Mouse (Mus musculus): ENCODE data around the gene Dcun1d2. TPM values are rescaled to one million over a fixed set of nuclear protein-coding genes. Genes with fewer than 3 reads are reported as not detected.

Dcun1d2 gene
- polyA plus RNA-seq, 1 experiment from 2014 or later: 23.6 TPM

DNA sequence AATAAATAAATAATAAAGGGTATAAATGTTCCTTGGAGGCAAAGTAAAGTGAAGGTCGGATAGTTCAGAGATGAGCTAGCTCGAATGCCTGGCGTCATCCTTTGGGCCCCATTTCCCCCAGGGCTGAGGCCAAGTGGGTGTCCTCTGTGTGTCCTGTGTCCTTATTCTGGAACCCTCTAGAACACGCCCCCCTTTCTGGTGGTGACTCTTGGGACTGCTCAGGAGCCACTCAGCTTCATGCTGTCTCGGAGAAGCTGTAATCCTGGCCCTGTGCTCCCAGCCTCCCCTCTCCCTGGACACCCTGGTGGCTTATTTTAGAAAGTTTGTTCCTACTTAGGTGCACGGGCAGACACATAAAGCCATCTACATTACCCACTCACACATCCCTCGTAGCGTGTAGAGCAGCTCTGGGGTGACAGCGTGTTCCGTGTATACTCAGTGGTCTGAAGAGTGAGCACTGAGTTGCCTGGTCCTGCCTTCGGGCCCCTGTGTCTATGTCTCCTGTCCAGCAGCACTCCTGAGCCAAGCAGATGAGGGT is 43.5 kb downstream of the Dcun1d2 start:
- Histone ChIP-seq H3K36me3 (ENCODE audit: control insufficient read depth, insufficient read depth, low read length) (no peaks in the 10 kb centered on the region), H3K9me3 (ENCODE audit: control insufficient read depth, low read depth, low read length) (no peaks in the 10 kb centered on the region)
- ATAC-seq (ENCODE audit: insufficient number of reproducible peaks, insufficient read depth, low FRiP score, low read depth): no peak

DNA sequence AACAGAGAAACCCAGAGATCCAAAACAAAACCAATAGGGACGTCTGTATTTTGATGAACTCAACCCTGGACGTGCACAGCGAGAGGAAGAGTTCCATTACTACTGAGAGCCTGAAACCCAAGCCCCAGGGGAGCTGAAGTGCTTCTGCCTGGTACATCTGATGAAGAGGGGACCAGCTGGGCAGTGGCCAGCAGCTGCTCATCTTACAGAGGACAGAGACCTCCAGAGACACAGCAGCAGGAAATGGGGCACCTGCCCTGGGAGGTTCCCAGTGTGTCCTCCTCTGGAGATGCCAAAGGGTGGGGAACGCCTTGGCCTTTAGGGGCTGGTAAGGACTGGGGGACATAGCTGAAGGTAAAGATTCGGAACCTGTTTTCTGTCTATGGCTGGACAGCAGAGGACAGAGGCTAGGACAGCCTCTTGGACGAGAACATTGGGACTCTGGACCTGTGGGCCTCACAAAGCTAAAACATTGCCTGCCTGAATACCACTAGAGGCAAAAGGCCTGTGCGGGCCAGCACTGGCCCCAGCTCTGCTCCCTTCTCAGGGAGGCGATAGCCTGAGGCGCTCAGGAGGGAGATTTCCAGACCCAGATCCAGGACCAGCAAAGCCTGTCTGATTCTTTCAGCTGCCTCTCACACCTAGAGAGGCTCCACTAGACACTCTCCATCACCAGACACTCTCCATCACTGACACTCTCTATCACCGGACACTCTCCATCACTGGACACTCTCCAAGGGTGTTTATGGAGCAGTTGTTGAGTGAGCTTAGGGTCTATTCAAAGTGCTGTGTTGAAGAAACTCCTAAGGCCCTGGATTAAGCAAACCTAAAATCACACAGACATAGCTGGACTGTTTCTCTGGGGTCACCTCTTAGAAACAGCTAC is 44.7 kb downstream of the Dcun1d2 start:
- Histone ChIP-seq H3K4me3 (ENCODE audit: low read depth, low read length) (no peak overlapping the region), H3K4me1 (ENCODE audit: control insufficient read depth, insufficient read depth, low read length) (no peaks in the 10 kb centered on the region), H3K4me2 (replicated peaks; ENCODE audit: low read depth, low read length) (no peak overlapping the region), H3K27me3 (ENCODE audit: control insufficient read depth, insufficient read depth, low read length) (no peaks in the 10 kb centered on the region), H3K27ac (ENCODE audit: low read length) (no peak overlapping the region), H3K9me3 (ENCODE audit: control insufficient read depth, low read depth, low read length) (no peaks in the 10 kb centered on the region), H3K36me3 (ENCODE audit: control insufficient read depth, insufficient read depth, low read length) (no peaks in the 10 kb centered on the region), H3K9ac (replicated peaks; ENCODE audit: low read depth, low read length) (no peak overlapping the region)
- WGBS: 77% methylated on average over 10 of the region's 10 CpGs
- no peak for ATAC-seq (ENCODE audit: insufficient number of reproducible peaks, insufficient read depth, low FRiP score, low read depth)

More for the DNA sequence above, 43.5 kb downstream of the Dcun1d2 start:
- Histone ChIP-seq H3K4me3 (ENCODE audit: low read depth, low read length) (no peak overlapping the region), H3K4me2 (replicated peaks; ENCODE audit: low read depth, low read length) (no peak overlapping the region), H3K27me3 (ENCODE audit: control insufficient read depth, insufficient read depth, low read length) (no peaks in the 10 kb centered on the region), H3K4me1 (ENCODE audit: control insufficient read depth, insufficient read depth, low read length) (no peaks in the 10 kb centered on the region), H3K9ac (replicated peaks; ENCODE audit: low read depth, low read length) (no peak overlapping the region), H3K27ac (ENCODE audit: low read length) (no peak overlapping the region)
- 84% methylated on average over 11 of the region's 11 CpGs for WGBS

DNA sequence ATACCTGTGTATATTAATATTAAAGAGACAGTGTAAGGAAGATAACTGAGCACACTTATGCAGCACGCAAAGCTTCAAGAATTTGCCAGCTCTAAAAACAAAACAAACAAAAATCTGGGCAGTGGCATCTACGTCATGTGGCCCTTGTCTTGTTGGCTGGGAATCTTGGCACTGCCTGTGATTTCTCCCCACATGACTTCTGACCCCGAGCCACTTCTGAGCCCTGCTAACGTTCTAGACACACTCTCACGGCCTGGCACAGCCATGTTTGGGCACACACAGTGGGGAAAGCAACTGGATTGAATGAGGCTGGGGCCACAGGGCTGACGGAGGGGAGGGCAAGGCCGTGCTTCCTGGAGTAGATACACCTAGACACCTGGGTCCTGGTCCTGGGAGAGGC is 47.2 kb downstream of the Dcun1d2 start:
- Histone ChIP-seq H3K4me2 (replicated peaks; ENCODE audit: low read depth, low read length) (no peak overlapping the region), H3K4me1 (ENCODE audit: control insufficient read depth, insufficient read depth, low read length) (no peaks in the 10 kb centered on the region), H3K4me3 (ENCODE audit: low read depth, low read length) (no peak overlapping the region), H3K9me3 (ENCODE audit: control insufficient read depth, low read depth, low read length) (no peaks in the 10 kb centered on the region), H3K27ac (ENCODE audit: low read length) (no peak overlapping the region), H3K27me3 (ENCODE audit: control insufficient read depth, insufficient read depth, low read length) (no peaks in the 10 kb centered on the region), H3K9ac (replicated peaks; ENCODE audit: low read depth, low read length) (no peak overlapping the region), H3K36me3 (ENCODE audit: control insufficient read depth, insufficient read depth, low read length) (no peaks in the 10 kb centered on the region)
- no peak for ATAC-seq (ENCODE audit: insufficient number of reproducible peaks, insufficient read depth, low FRiP score, low read depth)
- 69% methylated on average over 7 of the region's 7 CpGs for WGBS

DNA sequence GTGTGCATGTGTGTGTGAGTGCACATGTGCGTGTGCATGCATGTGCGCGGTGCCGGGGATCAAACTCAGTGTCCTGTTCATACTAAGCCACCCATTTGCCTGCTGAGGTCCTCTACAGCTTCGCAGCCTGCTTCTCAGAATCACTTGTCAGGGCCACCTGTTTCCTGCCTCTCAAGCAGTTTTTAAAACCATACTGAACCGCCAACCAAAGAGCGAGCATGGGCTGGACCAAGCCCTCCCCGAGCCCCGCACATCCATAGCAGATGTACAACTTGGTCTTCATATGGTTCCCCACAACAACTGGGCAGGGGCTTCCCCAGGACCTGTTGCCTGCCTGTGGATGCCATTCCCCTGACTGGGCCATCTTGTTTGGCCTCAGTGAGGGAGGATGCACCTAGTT is 47.9 kb downstream of the Dcun1d2 start:
- no peaks in the 10 kb centered on the region for H3K36me3 ChIP-seq (ENCODE audit: control insufficient read depth, insufficient read depth, low read length)
- WGBS: 88% methylated on average over 9 of the region's 9 CpGs

DNA sequence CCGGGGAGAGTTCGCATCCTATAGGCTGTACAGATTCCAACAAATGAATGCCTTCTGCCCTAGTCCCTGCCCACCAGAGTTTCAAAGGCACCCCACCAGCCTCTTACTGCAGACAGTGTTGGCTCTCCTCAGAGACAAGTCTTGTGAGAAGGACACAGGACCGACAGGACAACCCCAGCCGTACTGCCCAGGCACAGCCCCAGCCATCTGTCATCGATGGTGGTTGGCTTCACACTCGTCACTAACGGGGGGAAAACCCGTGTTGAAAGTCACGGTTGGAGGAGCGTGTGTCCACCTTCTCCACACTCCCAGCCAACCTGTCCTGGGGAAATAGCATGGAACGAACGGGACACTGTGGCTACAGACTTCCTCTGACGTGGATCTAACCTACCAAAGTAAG is 53.1 kb downstream of the Dcun1d2 start:
- no peak overlapping the region for H3K4me2 ChIP-seq (replicated peaks; ENCODE audit: low read depth, low read length)
- no peaks in the 10 kb centered on the region for H3K9me3 ChIP-seq (ENCODE audit: control insufficient read depth, low read depth, low read length)
- ATAC-seq (ENCODE audit: insufficient number of reproducible peaks, insufficient read depth, low FRiP score, low read depth): no peak
- no peaks in the 10 kb centered on the region for H3K36me3 ChIP-seq (ENCODE audit: control insufficient read depth, insufficient read depth, low read length)
- H3K4me3 ChIP-seq (ENCODE audit: low read depth, low read length): no peak overlapping the region
- H3K4me1 ChIP-seq (ENCODE audit: control insufficient read depth, insufficient read depth, low read length): no peaks in the 10 kb centered on the region
- 92% methylated on average over 13 of the region's 13 CpGs for WGBS
- no peaks in the 10 kb centered on the region for H3K27me3 ChIP-seq (ENCODE audit: control insufficient read depth, insufficient read depth, low read length)
- no peak overlapping the region for H3K9ac ChIP-seq (replicated peaks; ENCODE audit: low read depth, low read length)
- no peak overlapping the region for H3K27ac ChIP-seq (ENCODE audit: low read length)

More for the DNA sequence above, 47.9 kb downstream of the Dcun1d2 start:
- Histone ChIP-seq H3K4me2 (replicated peaks; ENCODE audit: low read depth, low read length) (no peak overlapping the region), H3K27me3 (ENCODE audit: control insufficient read depth, insufficient read depth, low read length) (no peaks in the 10 kb centered on the region), H3K4me3 (ENCODE audit: low read depth, low read length) (no peak overlapping the region), H3K4me1 (ENCODE audit: control insufficient read depth, insufficient read depth, low read length) (no peaks in the 10 kb centered on the region), H3K9me3 (ENCODE audit: control insufficient read depth, low read depth, low read length) (no peaks in the 10 kb centered on the region), H3K9ac (replicated peaks; ENCODE audit: low read depth, low read length) (no peak overlapping the region), H3K27ac (ENCODE audit: low read length) (no peak overlapping the region)
- no peak for ATAC-seq (ENCODE audit: insufficient number of reproducible peaks, insufficient read depth, low FRiP score, low read depth)

DNA sequence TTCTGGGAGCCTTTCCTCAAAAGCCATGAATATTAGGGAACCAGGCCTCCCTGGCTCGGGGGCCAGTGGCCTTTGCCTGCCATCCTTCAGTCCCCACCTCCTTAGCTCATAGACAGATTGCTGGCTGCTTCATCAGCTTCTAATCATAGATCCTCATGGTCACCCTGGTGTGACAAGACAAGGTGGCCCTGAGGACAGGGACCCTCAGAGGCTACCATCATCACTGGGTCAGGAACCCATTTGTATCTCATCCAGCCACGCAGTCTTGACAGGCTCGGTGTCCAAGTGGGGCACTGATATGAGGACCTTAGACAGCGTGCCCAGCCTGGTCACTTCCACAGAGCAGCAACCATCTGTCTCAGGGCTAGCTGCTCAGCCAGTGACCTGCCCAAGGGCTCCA is 57.5 kb downstream of the Dcun1d2 start:
- no peaks in the 10 kb centered on the region for H3K9me3 ChIP-seq (ENCODE audit: control insufficient read depth, low read depth, low read length)
- H3K4me3 ChIP-seq (ENCODE audit: low read depth, low read length): no peak overlapping the region
- no peaks in the 10 kb centered on the region for H3K36me3 ChIP-seq (ENCODE audit: control insufficient read depth, insufficient read depth, low read length)
- WGBS: 86% methylated on average over 4 of the region's 4 CpGs
- ATAC-seq (ENCODE audit: insufficient number of reproducible peaks, insufficient read depth, low FRiP score, low read depth): no peak
- no peak overlapping the region for H3K4me2 ChIP-seq (replicated peaks; ENCODE audit: low read depth, low read length)
- no peak overlapping the region for H3K27ac ChIP-seq (ENCODE audit: low read length)
- no peak overlapping the region for H3K9ac ChIP-seq (replicated peaks; ENCODE audit: low read depth, low read length)
- H3K4me1 ChIP-seq (ENCODE audit: control insufficient read depth, insufficient read depth, low read length): no peaks in the 10 kb centered on the region
- H3K27me3 ChIP-seq (ENCODE audit: control insufficient read depth, insufficient read depth, low read length): no peaks in the 10 kb centered on the region

DNA sequence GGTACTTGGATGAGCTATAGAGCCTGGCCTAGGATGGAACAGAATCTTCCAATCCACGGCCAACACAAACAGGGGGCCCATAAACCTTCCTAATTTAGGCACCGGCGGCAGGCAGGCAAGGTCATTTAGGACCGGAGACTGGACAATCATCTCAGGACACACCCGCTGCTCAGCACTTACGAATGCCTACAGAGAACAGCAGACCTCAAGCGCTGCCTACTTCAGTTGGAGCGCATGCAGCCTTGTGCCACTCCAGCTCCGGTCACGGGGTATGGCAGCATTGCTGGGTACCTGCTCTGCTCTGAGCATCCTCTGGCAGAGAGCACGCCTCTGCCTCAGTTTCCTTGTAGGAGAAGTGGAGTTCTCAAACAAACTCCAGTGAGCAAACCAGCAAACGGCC is 58.1 kb downstream of the Dcun1d2 start:
- WGBS: 84% methylated on average over 12 of the region's 12 CpGs
- no peak for ATAC-seq (ENCODE audit: insufficient number of reproducible peaks, insufficient read depth, low FRiP score, low read depth)

DNA sequence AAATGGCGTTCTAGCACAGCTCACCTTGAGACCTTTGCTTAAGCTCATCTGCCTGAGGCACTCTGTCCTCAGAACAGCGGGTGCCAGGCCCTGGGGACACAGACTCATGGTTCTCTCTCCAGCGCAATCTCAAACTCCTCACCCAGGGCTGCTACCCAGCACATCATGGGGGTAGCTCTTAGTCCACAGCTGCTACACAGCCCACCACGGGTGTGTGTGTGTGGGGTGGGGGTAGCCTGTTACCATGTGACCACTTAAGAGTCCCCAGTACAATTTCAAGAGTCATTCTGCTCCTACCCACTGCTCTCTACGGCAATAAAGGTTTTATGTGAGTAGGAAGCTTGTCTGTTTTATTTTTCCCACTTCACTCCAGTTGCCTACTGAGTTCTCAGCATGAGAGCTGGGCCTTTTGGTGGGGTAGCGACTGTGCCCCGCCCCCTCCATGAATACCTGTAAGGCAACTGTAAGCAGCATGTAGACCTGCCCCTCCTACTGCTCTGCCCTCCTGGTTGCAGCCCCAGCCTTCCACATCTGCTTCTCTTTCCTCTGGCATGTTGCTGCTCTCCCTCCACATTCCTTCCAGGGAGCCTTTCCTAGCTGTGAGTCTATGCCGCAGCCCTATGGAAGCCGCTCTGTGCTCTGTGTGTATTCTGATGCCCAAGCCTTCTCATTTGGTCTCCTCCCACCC is 58.9 kb downstream of the Dcun1d2 start:
- no peaks in the 10 kb centered on the region for H3K4me1 ChIP-seq (ENCODE audit: control insufficient read depth, insufficient read depth, low read length)
- no peaks in the 10 kb centered on the region for H3K27me3 ChIP-seq (ENCODE audit: control insufficient read depth, insufficient read depth, low read length)
- H3K27ac ChIP-seq (ENCODE audit: low read length): no peak overlapping the region
- no peak overlapping the region for H3K4me2 ChIP-seq (replicated peaks; ENCODE audit: low read depth, low read length)
- H3K36me3 ChIP-seq (ENCODE audit: control insufficient read depth, insufficient read depth, low read length): no peaks in the 10 kb centered on the region
- H3K9ac ChIP-seq (replicated peaks; ENCODE audit: low read depth, low read length): no peak overlapping the region
- H3K4me3 ChIP-seq (ENCODE audit: low read depth, low read length): no peak overlapping the region
- WGBS: 45% methylated on average over 9 of the region's 9 CpGs
- ATAC-seq (ENCODE audit: insufficient number of reproducible peaks, insufficient read depth, low FRiP score, low read depth): no peak
- no peaks in the 10 kb centered on the region for H3K9me3 ChIP-seq (ENCODE audit: control insufficient read depth, low read depth, low read length)

More for the DNA sequence above, 58.1 kb downstream of the Dcun1d2 start:
- no peaks in the 10 kb centered on the region for H3K4me1 ChIP-seq (ENCODE audit: control insufficient read depth, insufficient read depth, low read length)
- H3K9me3 ChIP-seq (ENCODE audit: control insufficient read depth, low read depth, low read length): no peaks in the 10 kb centered on the region
- H3K27me3 ChIP-seq (ENCODE audit: control insufficient read depth, insufficient read depth, low read length): no peaks in the 10 kb centered on the region
- no peaks in the 10 kb centered on the region for H3K36me3 ChIP-seq (ENCODE audit: control insufficient read depth, insufficient read depth, low read length)
- H3K27ac ChIP-seq (ENCODE audit: low read length): no peak overlapping the region
- H3K9ac ChIP-seq (replicated peaks; ENCODE audit: low read depth, low read length): no peak overlapping the region
- no peak overlapping the region for H3K4me2 ChIP-seq (replicated peaks; ENCODE audit: low read depth, low read length)
- no peak overlapping the region for H3K4me3 ChIP-seq (ENCODE audit: low read depth, low read length)
